Mouse (Mus musculus) neural tube, embryonic 11.5 days (tissue): ENCODE results near the gene Cotl1. TPM values are rescaled to one million over a fixed set of nuclear protein-coding genes. Genes with fewer than 3 reads are reported as not detected.
A peak's percentile ranks its signal among the peaks of the same experiment; 100 is the strongest.

Source experiments
- ATAC-seq: fragments of 200-750 bp; cut with Nextera tagmentation; 2 replicates; pipeline ENCODE4 v1.8.0; 2017; ENCODE audit warnings: moderate number of reproducible peaks, mild to moderate bottlenecking, moderate TSS enrichment, moderate library complexity; ENCODE audit not compliant: insufficient read depth, low FRiP score, low TSS enrichment
- DNase-seq: peaks from one replicate; pipeline ENCODE4 v3.0.0-alpha.2; 2015; ENCODE audit warnings: low spot score
- H3K27ac ChIP-seq: fragments of 300-500 bp; sonication (generic); 2 replicates; pipeline ENCODE4 v1.5.1; 2014; ENCODE audit warnings: low read depth, mild to moderate bottlenecking, low read length
- H3K27me3 ChIP-seq: fragments of 300-500 bp; sonication (generic); 2 replicates; pipeline ENCODE4 v1.6.1; 2014; ENCODE audit warnings: mild to moderate bottlenecking, low read length, mixed read lengths; ENCODE audit not compliant: control insufficient read depth, insufficient read depth
- H3K36me3 ChIP-seq: fragments of 300-500 bp; sonication (generic); 2 replicates; pipeline ENCODE4 v1.6.1; 2014; ENCODE audit warnings: mild to moderate bottlenecking, low read length, moderate library complexity, mixed read lengths; ENCODE audit not compliant: control insufficient read depth, insufficient read depth
- H3K4me1 ChIP-seq: fragments of 300-500 bp; sonication (generic); 2 replicates; pipeline ENCODE4 v1.6.1; 2014; ENCODE audit warnings: low read length, mixed read lengths; ENCODE audit not compliant: control insufficient read depth, insufficient read depth
- H3K4me2 ChIP-seq: fragments of 300-500 bp; sonication (generic); 2 replicates; pipeline ENCODE4 v1.6.1; 2014; ENCODE audit warnings: low read depth, mild to moderate bottlenecking, moderate library complexity
- H3K4me3 ChIP-seq: fragments of 300-500 bp; sonication (generic); 2 replicates; pipeline ENCODE4 v1.5.1; 2014; ENCODE audit warnings: low read depth, low read length
- H3K9ac ChIP-seq: fragments of 300-500 bp; sonication (generic); 2 replicates; pipeline ENCODE4 v1.6.1; 2014; ENCODE audit warnings: mild to moderate bottlenecking, low read length
- H3K9me3 ChIP-seq: fragments of 300-500 bp; sonication (generic); 2 replicates; pipeline ENCODE4 v1.6.1; 2016; ENCODE audit warnings: low read length; ENCODE audit not compliant: control insufficient read depth
- WGBS: fragments of 180-500 bp; shearing (Covaris S2); extraction: QIAGEN DNeasy Blood & Tissue Kit; methylation state at CpG from one replicate; pipeline ENCODE4 v1.1.7; 2014; 5-methylcytosine and 5-hydroxymethylcytosine counted together
- polyA plus RNA-seq: library from polyadenylated mRNA; unstranded; fragments of >200 nt; fragmentation: Nextera tagmentation; extraction: Ambion mirVana; gene quantifications from 2 replicates; pipeline ENCODE4 v1.2.1, GENCODE M21; 2014

The Cotl1 gene
- polyA plus RNA-seq, 1 experiment from 2014 or later = 631 TPM

DNA sequence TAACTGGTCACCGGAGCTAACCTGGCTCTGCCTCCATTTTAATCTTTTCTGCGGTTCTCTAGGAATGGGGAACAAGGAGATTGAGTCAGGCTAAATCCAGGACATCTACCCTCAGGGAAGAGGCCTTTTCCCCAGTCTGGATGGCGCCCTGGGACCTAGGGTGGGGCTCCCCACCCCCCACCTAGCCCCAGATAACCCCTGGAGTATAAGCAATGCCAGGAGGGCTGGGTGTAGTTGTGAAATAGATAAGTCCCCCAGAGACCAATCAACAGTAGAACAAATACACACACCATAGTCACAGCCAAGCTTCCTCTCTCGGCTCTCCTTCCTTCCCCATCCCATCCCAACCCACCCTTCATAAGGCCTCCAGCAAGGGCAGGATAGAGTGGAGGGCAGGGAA lies 32.7 kb downstream of the Cotl1 start:
- Histone ChIP-seq H3K27ac (no peak overlapping the region), H3K9me3 (no peaks in the 10 kb centered on the region), H3K27me3 (no peaks in the 10 kb centered on the region), H3K36me3 (peaks cover 2% of the 10 kb centered on the region), H3K9ac (no peak overlapping the region), H3K4me2 (no peak overlapping the region), H3K4me1 (peaks cover 11% of the 10 kb centered on the region), H3K4me3 (no peak overlapping the region)
- ATAC-seq (no peak), DNase-seq (no peak)
- 90% methylated on average over 4 of the region's 4 CpGs for WGBS

DNA sequence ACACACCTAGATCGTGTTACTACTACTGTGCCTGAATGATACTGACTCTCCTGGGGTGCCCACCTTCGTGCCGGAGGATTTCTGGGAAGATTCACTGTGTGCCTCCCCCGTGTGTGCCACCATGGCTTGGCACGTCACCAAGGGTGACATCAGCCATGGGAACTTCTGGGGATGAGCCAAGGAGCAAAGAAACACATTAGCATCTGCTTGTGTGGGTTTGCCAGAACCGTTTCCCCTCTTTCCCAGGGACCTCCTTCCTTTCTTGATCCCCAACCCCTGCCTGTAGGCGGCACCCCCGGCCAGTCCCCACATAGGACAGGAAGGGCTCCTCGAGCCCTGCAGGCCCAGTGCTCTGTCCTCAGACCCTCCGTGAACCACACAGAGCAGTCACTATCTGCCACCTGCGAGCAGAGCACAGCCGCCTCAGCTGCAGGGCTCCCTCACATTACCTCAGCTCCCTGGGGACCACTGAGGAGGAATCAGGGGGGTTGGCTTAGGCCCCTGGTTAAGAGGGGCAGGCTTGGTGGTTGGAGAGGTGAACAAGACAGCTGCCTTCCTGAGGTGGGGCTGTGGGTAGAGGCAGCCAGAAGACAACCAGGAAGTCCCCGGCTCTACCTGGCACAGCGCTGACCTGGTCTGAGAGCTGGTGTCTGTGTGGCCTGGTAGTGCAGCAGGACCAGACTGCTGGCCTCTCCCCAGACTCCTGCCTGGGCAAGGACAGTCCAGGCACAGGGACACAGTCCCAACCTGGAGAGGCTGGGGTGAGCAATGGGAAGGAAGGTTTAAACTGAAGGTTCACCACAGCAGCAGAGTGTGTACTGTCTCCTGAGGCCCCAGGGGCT lies 33.7 kb downstream of the Cotl1 start:
- WGBS = 83% methylated on average over 14 of the region's 14 CpGs
- H3K9ac ChIP-seq = no peak overlapping the region
- no peak for DNase-seq
- ATAC-seq = no peak
- H3K4me2 ChIP-seq = no peak overlapping the region
- no peak overlapping the region for H3K4me3 ChIP-seq
- H3K27ac ChIP-seq = no peak overlapping the region
- peaks cover 6% of the 10 kb centered on the region; the same call in 1 of the 2 replicates for H3K4me1 ChIP-seq
- no peaks in the 10 kb centered on the region for H3K27me3 ChIP-seq
- H3K36me3 ChIP-seq = peaks cover 2% of the 10 kb centered on the region
- H3K9me3 ChIP-seq = no peaks in the 10 kb centered on the region

DNA sequence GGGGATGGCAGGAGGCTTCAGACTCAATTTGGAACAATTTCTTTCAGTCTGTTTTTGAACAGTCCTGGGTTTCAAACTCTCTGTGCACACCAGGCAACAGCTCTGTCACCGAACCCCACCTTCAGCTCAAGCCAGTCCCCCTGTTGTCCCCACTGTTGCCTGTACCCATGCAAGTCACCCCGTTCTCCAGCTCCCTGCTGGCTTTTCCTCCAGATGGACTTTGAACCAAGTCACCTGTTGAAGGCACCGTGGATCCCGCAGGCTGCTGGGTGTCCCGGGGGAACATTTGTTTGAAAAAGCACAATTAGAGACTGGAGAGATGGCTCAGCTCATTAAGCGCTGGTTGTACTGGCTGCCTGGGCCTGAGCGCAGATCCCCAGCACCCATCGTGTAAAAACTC lies 35.1 kb downstream of the Cotl1 start:
- peaks cover 2% of the 10 kb centered on the region for H3K36me3 ChIP-seq
- H3K9ac ChIP-seq = no peak overlapping the region
- no peaks in the 10 kb centered on the region for H3K9me3 ChIP-seq
- H3K27me3 ChIP-seq = no peaks in the 10 kb centered on the region
- H3K4me3 ChIP-seq = no peak overlapping the region
- no peak for DNase-seq
- H3K4me1 ChIP-seq = peaks cover 8% of the 10 kb centered on the region; the same call in 1 of the 2 replicates
- no peak overlapping the region for H3K4me2 ChIP-seq
- no peak overlapping the region for H3K27ac ChIP-seq
- ATAC-seq = no peak
- 68% methylated on average over 8 of the region's 8 CpGs for WGBS

DNA sequence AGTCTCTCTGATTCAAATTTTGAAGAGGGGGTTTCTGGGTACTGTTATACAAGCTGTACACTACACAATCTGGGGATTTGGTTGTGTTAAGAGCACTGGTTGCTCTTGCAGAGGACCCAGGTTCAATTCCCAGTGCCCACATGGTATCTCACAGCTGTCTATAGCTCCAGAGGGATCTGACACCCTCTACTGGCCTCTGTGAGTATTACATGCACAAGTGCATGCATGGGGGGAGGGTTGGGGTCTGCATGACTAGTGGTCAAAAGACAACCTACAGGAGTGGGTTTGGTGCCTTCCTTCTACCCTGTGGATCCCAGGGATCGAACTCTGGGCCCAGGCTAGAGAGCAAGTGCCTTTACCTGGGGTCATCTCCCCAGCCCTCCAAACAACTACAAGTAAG lies 37.8 kb downstream of the Cotl1 start:
- Histone ChIP-seq H3K4me2 (no peak overlapping the region), H3K9ac (no peak overlapping the region), H3K4me3 (no peak overlapping the region), H3K27ac (no peak overlapping the region), H3K27me3 (no peaks in the 10 kb centered on the region), H3K9me3 (no peaks in the 10 kb centered on the region), H3K36me3 (no peaks in the 10 kb centered on the region), H3K4me1 (peaks cover 7% of the 10 kb centered on the region; the same call in 1 of the 2 replicates)
- DNase-seq (no peak), ATAC-seq (no peak)
- 95% methylated on average over 1 of the region's 1 CpGs for WGBS

DNA sequence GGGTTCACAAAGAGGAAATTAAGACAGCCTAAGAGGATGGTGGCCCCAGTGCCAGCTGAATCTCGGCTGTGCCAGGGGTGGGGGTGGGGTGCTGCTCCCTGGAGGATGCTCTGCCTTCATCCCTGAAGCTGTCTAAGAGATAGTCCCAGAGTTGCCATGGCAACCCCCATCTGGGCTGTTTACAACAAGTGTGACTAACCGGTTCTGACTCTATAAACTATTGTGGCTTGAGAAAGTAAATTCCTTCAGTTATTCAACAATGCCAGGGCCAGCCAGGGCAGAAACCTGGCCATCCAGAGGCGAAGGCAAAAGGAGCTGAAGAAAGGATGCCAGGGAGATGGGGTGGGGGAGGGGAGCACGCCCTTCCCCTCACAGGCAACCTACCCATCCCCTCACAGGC lies 39.2 kb downstream of the Cotl1 start:
- peak; percentile 55 for DNase-seq
- Histone ChIP-seq H3K9ac (no peak overlapping the region), H3K4me1 (peaks cover 4% of the 10 kb centered on the region; the same call in 1 of the 2 replicates), H3K27me3 (no peaks in the 10 kb centered on the region), H3K27ac (no peak overlapping the region), H3K36me3 (no peaks in the 10 kb centered on the region), H3K4me2 (no peak overlapping the region), H3K9me3 (no peaks in the 10 kb centered on the region), H3K4me3 (no peak overlapping the region)
- 15% methylated on average over 4 of the region's 4 CpGs for WGBS
- ATAC-seq = peak; percentile 15; the same call in 1 of the 2 replicates

DNA sequence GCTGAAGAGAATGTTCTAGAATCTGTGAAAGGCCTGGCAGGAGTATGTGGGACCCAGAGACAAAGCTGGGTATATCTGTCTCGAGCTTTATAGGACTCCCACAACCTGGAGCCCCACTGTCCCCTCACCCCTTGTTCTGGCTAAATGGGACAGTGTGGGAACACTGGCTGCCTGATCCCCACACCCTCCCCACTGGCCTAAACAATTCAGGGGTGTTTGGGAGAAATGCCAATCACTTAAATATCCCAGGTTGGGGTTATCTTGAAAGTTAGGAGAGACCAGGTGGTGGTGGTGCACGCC lies 41.4 kb downstream of the Cotl1 start:
- no peak overlapping the region for H3K9ac ChIP-seq
- DNase-seq (no peak), ATAC-seq (peak; percentile 28; the same call in 1 of the 2 replicates)
- no peaks in the 10 kb centered on the region for H3K36me3 ChIP-seq
- no peaks in the 10 kb centered on the region for H3K27me3 ChIP-seq
- H3K4me2 ChIP-seq = no peak overlapping the region
- no peak overlapping the region for H3K4me3 ChIP-seq
- WGBS = 65% methylated on average over 2 of the region's 2 CpGs
- H3K9me3 ChIP-seq = no peaks in the 10 kb centered on the region
- peaks cover 4% of the 10 kb centered on the region; the same call in 1 of the 2 replicates for H3K4me1 ChIP-seq
- no peak overlapping the region for H3K27ac ChIP-seq

DNA sequence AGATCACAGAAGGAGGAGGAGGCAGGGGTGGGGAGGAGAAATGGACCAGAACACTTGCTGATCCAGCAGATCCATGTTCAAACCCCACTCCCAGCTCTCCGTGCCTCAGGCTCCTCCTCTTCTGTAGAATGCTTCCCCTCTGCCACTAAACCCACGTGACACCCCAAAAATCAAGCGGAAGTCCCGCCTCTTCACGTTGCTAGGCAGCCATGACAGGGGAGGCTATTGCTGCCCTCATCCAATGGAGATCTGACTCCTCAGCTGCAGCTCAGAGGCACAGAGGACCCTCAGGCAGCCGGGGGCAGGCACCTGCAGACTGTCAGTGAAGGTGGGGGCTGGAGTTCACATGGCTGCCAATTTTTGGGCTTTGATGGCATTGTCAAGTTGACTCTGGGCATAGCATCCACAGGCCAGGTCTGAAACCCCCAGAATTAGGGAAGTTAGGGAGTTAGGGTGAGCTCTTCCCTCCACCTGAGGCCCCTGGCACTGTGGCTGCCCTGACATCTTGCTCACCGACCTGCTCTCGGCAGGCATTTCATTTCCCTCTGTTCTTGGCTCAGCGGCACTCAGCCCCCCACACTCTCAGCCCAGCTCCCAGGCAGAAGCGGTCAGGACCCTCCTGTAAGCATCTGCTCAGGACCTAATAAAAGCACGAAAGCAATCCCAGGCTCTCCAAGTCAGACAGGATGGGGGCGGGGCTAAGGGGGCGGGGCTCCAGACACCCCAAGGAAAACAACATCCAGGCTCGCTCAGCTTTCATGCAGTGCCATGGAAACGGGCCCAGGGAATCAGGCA lies 42.0 kb downstream of the Cotl1 start:
- Histone ChIP-seq H3K27ac (0 out of 2 replicates have a peak overlapping the region, but pooled peaks have one; percentile 1), H3K4me2 (peak overlapping the region; percentile 23; the same call in 1 of the 2 replicates), H3K36me3 (no peaks in the 10 kb centered on the region), H3K4me1 (peaks cover 4% of the 10 kb centered on the region; the same call in 1 of the 2 replicates), H3K9ac (no peak overlapping the region), H3K27me3 (no peaks in the 10 kb centered on the region), H3K4me3 (no peak overlapping the region), H3K9me3 (no peaks in the 10 kb centered on the region)
- peak; percentile 71 for DNase-seq
- 8% methylated on average over 15 of the region's 15 CpGs for WGBS
- peak; percentile 71 for ATAC-seq

DNA sequence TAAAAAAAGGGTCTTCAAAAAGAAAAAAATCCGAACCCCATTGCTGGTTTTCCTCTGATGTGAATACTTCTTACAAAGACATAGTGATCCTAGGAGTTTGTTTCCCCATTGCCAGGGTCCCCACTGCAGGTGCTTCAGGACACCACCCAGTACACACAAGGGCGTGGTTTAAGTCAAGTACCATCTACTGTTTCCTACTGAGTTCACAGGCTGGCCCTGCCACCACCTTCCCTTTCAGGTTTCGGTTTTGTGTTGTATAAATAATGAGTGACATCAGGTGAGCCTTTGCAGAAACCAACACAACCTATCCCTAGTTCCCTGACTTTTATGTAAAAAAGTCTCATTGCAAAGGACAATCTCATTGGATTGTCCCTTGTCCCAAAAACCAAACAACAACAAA lies 44.7 kb downstream of the Cotl1 start:
- DNase-seq = no peak
- peaks cover 17% of the 10 kb centered on the region for H3K4me1 ChIP-seq
- H3K36me3 ChIP-seq = no peaks in the 10 kb centered on the region
- no peaks in the 10 kb centered on the region for H3K27me3 ChIP-seq
- H3K4me3 ChIP-seq = no peak overlapping the region
- 88% methylated on average over 3 of the region's 3 CpGs for WGBS
- no peak overlapping the region for H3K27ac ChIP-seq
- H3K9me3 ChIP-seq = no peaks in the 10 kb centered on the region
- no peak overlapping the region for H3K4me2 ChIP-seq
- ATAC-seq = no peak
- H3K9ac ChIP-seq = no peak overlapping the region
